Mouse (Mus musculus) gastrocnemius, postnatal 14 days (tissue): ENCODE results near the gene Sfpq. TPM values are rescaled to one million over a fixed set of nuclear protein-coding genes. Genes with fewer than 3 reads are reported as not detected.
A peak's percentile ranks its signal among the peaks of the same experiment; 100 is the strongest.
"Not testable (repeated sequence)": the region's sequence is repeated elsewhere in the genome, so short reads cannot be mapped to it uniquely, and the experiment has no call there.

Source experiments
- DNase-seq: peaks from one replicate; pipeline ENCODE4 v3.0.0; 2021; ENCODE audit warnings: mixed read lengths
- intact Hi-C: fragments of 180-260 bp; cut with DNase I; formaldehyde crosslinking; loops from one replicate; pipeline ENCODE4 v1.15.1; 2025; ENCODE audit warnings: low total_unique reads
- long read RNA-seq, 2 experiments: library from polyadenylated mRNA; stranded (forward); transcript quantifications; one replicate each; pipeline ENCODE4 v2.0.0; 2021
- total RNA-seq, 2 experiments: library from RNA; stranded (reverse); gene quantifications; 2 replicates each; pipeline ENCODE4 v1.2.3; 2021

The Sfpq gene
- total RNA-seq: 10 to 100 TPM; 66.4 to 70.0 TPM
- long read RNA-seq, experiment 1, transcript Sfpq-201 (10 exons, 3,465 nt): major isoform, 21 of 30 reads
- long read RNA-seq, experiment 1, partial matches to known transcripts: 2 of 30 reads
- long read RNA-seq, experiment 1, other reads (novel, unspliced or antisense): 6 of 30 reads
- long read RNA-seq, experiment 2, transcript Sfpq-201 (10 exons, 3,465 nt): major isoform, 19 of 25 reads
- long read RNA-seq, experiment 2, partial matches to known transcripts: 3 of 25 reads
- long read RNA-seq, experiment 2, other reads (novel, unspliced or antisense): 3 of 25 reads

GRCm38 (mm10) chr4:127021151-127021945, at the start of gene Sfpq:
Sfpq (plus strand) TSS chr4:127021324.
- intact Hi-C loops: no loop called here
- peak; percentile 95 for DNase-seq

DNA sequence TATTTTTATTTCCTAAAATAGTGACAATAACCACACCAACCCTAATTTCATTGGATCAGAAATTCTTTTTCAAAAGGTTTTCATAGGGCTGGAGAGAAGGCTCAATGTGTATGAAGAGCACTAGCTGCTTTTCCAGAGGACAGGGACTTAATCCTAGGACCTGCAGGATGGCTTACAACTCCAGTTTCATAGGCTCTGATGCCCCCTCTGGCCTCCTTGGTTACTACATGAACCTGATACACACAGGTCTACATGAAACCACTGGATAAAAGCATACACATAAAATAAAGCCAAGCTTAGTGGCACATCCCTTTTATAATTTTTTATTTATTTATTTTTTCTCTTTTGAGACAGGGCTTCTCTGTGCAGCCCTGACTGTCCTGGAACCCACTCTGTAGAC, 43.7 kb upstream of the Sfpq start:
- peak; percentile 36 for DNase-seq
- intact Hi-C loops: no loop called here

- DNase-seq: no peak
- intact Hi-C loops: no loop called here
Observed at GRCm38 (mm10) chr4:126978706-126979105, 42.4 kb upstream of the Sfpq start.

- DNase-seq: no peak
- intact Hi-C loops: no loop called here
Observed at GRCm38 (mm10) chr4:126983321-126983720, 37.8 kb upstream of the Sfpq start.

DNA sequence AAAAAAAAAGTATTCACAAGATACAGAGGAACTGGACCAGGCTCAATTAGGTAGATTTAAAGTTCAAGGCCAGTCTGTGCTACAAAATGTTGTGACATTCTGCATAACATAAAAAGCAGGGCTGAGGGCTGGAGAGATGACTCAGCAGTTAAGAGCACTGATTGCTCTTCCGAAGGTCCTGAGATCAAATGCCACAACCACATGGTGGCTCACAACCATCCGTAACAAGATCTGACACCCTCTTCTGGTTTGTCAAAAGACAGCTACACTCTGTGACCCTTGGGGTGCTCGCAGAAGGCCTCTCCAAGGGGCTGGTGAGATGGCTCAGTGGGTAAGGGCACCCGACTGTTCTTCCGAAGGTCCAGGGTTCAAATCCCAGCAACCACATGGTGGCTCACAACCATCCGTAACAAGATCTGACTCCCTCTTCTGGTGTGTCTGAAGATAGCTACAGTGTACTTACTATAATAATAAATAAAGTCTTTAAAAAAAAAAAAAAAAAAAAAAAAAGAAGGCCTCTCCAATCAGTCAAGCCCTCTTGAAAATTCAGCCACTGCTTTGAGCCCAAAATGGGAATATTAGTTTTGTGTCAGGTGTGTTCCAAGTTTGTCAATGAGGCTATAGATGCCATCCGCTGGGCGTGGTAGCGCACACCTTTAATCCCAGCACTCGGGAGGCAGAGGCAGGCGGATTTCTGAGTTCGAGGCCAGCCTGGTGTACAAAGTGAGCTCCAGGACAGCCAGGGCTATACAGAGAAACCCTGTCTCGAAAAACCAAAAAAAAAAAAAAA, 37.2 kb upstream of the Sfpq start:
- intact Hi-C loops, DNase-seq: not testable (repeated sequence)

GRCm38 (mm10) chr4:126986768-126987167, 34.4 kb upstream of the Sfpq start:
- DNase-seq: no peak
- intact Hi-C loops: no loop called here

DNA sequence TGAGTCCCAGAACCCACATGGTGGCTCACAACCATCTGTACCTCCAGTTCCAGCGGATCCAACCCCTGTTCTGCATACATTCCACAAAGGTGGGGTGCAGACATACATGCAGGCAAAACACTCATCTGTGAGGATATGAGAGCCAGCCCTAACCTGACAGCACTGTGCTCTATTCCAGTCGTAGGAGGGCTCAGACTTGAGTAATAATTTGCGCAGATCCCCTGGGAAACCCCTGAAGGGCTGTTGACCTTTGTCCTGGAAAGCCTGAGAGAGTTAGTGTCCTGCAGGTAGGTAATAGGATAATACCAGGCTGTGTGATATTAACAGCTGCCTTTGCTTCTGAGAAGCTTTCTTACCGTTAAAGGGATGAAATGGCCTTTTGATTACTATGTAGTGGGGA, 32.6 kb upstream of the Sfpq start:
- no peak for DNase-seq
- intact Hi-C loops: no loop called here

- intact Hi-C loops: no loop called here
- no peak for DNase-seq
Observed at GRCm38 (mm10) chr4:126990553-126990952, 30.6 kb upstream of the Sfpq start.

DNA sequence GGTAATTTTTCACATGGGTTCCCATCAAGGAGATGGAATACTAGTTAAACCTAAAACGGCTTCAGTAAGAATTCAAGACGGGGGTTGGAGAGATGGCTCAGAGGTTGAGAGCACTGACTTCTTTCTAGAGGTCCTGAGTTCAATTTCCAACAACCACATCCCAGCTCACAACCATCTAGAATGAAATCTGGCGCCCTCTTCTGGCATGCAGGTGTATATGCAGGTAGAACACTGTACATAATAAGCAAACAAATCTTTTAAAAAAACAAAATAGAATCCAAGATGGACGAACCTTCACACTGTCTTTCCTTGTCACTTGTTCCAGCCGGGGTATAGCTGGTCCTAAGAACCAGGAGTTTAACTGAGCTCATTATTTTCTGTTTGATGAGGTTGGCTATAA, 28.8 kb upstream of the Sfpq start:
- DNase-seq: no peak
- intact Hi-C loops: no loop called here

- intact Hi-C loops, DNase-seq: not testable (repeated sequence)
Observed at GRCm38 (mm10) chr4:126999372-126999771, 21.8 kb upstream of the Sfpq start.

DNA sequence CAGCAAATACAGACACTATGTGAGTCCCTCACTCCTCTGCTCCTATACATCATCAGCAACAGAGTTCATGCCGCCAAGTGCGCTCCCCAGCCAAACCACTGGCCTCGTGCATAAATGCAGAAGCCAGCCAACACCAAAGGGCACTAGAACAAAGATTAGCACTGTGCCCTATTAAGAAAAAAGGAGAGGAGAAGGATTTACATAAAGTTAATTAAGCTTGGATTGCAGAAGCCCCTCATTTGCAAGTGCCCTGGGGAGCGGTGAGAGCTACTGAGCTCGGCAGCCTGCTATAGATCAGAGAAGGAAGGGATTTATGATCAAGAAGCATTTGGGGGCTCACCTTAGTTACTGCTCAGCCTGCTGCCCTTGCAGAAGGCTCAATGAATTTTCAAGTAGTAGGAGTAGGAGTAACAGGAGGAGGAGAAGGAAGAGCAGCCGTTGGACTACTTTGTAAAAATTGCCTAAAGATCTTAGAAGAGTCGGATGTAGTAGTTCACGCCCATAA, 20.5 kb upstream of the Sfpq start:
- intact Hi-C loops: no loop called here
- DNase-seq: no peak

DNA sequence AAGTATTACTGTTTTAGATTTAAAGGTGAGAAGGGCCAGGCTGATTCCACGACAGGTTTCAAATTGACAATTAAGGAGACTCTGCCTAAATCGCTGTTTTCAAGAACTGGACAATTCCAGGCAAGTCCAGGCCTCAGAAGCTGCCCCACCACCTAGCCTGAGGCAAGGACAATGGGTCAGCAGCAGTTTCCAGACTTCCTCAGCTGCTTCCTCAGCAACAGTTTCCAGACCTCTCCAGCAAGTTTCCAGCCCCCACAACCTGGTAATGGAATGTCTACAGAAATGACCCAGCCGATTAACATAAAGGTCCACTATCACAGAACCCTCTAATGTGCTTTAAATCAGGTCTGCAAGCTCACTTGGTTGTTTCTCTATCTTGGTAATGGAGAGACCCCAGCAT, 16.7 kb upstream of the Sfpq start:
- intact Hi-C loops: no loop called here
- DNase-seq: no peak

DNA sequence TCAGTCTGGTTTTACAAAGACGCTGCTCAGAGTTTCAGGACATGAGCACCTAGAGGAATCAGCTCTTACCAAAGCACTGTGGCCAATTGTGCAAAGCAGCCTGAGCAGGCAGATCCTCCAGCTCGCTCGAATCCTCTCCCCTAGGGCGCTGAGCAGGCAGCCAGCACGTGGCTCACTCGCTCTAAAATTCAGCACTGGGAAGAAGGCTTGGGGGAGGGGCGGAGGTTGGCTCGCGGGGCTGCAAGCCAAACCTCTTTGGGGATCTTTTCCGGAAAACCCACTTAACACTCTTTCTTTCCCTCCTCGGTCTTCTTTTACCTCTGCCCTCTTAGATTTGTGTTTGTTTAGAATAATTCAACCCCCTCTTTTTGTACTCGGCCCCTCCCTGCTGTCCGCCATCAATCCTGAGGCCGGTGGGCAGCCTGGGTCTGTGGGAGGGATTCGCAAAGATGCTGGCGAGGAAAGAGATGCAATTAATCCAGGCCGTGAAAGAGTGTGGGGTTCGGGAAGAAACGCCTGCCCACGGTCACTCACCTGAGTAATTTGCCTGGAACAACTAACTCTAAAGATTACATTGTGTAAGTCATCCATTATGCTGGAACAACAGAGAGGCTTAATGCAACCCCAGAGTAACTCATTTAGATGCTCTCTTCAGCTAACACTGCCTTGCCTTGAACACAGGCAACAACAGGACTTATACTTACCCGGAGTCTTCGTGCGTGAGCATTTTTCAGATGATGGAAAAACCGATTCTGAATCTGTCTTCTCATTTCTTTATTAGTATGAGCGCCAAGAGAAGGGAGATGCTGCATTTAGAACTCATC, 15.8 kb upstream of the Sfpq start:
- intact Hi-C loops: no loop called here
- DNase-seq: peak; percentile 16

DNA sequence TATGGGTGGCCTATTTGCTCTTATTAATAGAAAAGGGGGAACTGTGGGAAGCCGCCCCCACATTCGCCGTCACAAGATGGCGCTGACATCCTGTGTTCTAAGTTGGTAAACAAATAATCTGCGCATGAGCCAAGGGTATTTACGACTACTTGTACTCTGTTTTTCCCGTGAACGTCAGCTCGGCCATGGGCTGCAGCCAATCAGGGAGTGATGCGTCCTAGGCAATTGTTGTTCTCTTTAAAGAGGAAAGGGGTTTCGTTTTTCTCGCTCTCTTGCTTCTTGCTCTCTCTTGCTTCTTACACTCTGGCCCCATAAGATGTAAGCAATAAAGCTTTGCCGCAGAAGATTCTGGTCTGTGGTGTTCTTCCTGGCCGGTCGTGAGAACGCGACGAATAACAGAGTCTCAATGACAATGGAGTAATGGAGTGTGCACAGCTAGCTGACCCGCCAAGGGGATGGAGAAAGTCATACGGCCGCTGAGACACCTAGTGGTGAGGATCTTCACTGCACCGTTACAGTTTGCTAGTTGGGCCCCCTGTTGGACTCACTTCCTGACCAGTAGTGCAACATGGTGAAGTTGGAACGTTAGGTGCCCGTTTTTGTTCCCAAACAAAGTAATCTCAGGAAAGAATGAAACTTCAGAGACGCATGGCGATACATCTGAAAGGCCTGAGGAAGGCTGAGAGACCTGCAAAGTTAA, 5.7 kb upstream of the Sfpq start:
- intact Hi-C loops: not testable (repeated sequence)
- peak; percentile 77 for DNase-seq

DNA sequence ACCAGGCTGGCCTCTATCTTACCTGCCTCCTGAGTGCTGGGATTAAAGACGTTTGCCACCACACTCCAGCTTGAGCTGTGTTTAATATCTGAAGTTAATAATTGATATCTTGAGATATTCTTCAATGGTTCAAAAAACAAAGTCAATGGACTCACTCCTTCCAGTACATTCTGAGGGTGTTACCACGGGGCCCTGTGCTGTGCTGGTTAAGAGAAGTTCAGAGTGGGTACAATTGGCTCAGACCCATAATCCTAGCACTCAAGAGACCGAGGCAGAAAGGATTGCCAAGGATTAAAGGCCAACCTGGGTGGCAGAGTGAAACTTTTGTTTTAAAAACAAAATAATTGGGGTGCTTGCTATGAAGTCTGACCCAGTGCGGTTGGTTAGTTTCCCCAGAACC, 4.8 kb upstream of the Sfpq start:
- no peak for DNase-seq
- intact Hi-C loops: no loop called here

DNA sequence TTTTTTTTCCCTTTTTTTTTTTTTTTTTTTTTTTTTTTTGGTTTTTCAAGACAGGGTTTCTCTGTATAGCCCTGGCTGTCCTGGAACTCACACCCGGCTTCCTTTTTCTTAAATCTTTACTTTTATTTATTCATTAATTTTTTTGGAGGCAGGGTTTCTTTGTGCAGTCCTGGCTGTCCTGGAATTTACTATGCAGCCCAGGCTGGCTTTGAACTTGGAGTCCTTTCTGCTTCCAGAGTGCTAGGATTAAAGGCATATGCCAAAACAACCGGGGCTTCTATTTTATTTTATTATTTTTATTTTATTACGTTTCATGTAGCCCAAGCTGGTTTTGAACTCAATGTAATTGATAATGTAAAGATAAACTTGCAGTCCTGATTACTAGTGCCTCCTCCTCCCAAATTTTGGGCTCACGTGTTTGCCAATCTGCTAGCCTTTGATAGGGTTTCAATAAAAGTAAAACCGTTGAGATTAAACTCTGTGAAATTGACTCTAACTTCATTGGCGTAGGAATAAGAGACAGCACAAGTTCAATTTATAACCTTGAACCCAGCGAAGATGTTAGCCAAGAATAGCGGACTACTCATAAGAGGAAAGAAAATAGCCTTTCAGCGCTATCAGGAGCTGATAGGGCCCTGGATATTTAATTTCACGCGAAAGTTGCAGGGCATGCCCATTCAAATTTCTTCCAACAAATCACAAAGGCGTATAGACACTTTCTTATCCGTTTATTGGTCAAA, 543 bp upstream of the Sfpq start:
- intact Hi-C loops: no loop called here
- no peak for DNase-seq

DNA sequence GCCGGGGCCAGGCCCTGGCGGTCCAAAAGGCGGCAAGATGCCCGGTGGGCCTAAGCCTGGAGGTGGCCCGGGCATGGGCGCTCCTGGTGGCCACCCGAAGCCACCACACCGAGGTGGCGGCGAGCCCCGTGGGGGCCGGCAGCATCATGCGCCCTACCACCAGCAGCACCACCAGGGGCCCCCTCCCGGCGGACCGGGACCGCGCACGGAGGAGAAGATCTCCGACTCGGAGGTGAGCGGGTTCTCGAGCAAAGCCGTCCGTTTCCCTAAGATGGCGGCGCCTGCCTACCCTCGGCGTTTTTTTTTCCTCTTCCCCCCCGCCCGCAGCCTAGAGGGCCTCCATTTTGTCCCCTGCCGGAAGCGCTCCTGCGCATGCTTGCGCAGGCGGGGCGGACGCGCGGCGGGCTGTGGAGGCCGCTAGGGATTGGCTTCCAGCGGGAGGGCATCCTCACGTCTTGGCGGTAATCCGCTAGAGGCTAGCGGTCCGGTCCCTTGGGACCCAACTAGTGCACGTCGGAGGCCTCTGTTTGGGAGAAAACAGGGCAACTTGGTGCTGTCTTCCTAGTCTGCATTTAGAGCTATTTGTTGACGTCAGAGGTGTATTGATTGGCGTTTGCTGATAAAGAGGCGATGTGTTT, 984 bp downstream of the Sfpq start:
- intact Hi-C loops: no loop called here

GRCm38 (mm10) chr4:127023201-127023600, 2.1 kb downstream of the Sfpq start:
- intact Hi-C loops: no loop called here
- DNase-seq: no peak

More for the DNA sequence above, 984 bp downstream of the Sfpq start:
- peak; percentile 90 for DNase-seq
